Mouse (Mus musculus): ENCODE data around the gene Gm28047. TPM values are rescaled to one million over a fixed set of nuclear protein-coding genes. Genes with fewer than 3 reads are reported as not detected.

Gene Gm28047
- polyA plus RNA-seq, 1 experiment from 2014 or later, result 0.19 TPM

DNA sequence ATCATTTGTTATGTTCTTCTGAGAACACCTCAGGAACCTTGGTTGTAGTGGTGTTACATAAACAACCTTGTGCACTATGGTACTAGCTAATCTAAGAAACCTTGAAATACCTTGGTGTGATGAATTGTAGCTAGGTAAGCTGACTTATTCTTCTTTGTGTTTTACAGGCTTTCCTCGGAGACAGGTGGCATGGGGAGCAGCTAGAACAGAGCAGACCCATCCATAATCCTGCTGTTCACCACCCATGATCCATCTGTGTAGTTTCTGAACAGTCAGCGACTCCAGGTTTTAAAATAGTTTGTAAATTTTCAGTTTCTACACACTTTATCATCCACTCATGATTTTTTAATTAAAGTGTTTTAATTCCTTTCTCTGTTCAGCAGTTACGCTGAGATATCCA, 126.5 kb downstream of the Gm28047 start:
- WGBS (ENCODE audit: missing documents), result 93% methylated on average over 3 of the region's 3 CpGs
- Histone ChIP-seq H3K4me3 (ENCODE audit: inconsistent target) (no peak overlapping the region), H3K79me2 (ENCODE audit: inconsistent target) (peaks cover 43% of the 10 kb centered on the region), H3K36me3 (ENCODE audit: inconsistent target) (peaks cover 86% of the 10 kb centered on the region), H3K27ac (no peak overlapping the region)

DNA sequence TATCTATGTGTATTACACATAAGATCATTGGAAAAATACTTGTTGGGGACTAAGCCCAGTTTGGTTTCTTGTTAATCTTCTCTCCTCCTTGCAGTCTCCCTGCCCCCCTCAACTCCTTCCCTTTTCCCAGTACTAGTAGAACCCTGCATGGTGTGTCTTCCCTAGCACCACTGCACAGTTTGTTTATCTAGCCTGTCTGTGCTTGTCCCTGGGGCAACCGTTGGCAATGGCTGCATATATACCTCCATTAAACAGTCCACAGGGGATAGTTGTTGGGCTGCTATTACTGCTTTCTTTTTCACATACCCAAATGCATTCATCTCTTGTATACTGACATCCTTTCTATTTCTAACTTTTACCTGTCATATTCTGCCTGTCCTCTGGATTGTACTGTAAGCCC, 137.2 kb downstream of the Gm28047 start:
- WGBS (ENCODE audit: missing documents), result 94% methylated on average over 1 of the region's 1 CpGs

DNA sequence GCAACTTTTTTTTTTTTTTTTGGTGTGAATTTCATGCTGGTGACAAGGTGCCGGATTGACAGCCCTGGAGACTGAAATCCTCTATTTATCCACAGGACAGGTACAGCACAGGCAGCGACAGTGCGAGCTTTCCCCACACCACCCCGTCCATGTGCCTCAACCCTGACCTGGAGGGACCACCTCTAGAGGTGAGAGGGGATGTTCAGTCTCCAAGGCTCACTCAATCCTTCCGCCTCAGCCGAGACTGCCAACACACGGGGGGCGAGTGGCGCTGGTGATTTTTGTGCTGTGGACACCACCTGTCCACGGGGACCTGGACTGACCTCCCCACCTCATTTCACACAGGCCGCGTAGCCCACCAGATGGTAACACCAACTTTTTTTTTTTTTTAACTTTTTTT, 139.0 kb downstream of the Gm28047 start:
- Histone ChIP-seq H3K36me3 (ENCODE audit: inconsistent target) (peaks cover 92% of the 10 kb centered on the region), H3K4me3 (ENCODE audit: inconsistent target) (no peak overlapping the region), H3K79me2 (ENCODE audit: inconsistent target) (peaks cover 90% of the 10 kb centered on the region), H3K27ac (no peak overlapping the region)
- WGBS (ENCODE audit: missing documents), result 97% methylated on average over 9 of the region's 12 CpGs

More for the DNA sequence above, 137.2 kb downstream of the Gm28047 start:
- peaks cover 99% of the 10 kb centered on the region for H3K36me3 ChIP-seq (ENCODE audit: inconsistent target)
- H3K4me3 ChIP-seq (ENCODE audit: inconsistent target), result no peak overlapping the region
- H3K27ac ChIP-seq, result no peak overlapping the region
- H3K79me2 ChIP-seq (ENCODE audit: inconsistent target), result peaks cover 90% of the 10 kb centered on the region

DNA sequence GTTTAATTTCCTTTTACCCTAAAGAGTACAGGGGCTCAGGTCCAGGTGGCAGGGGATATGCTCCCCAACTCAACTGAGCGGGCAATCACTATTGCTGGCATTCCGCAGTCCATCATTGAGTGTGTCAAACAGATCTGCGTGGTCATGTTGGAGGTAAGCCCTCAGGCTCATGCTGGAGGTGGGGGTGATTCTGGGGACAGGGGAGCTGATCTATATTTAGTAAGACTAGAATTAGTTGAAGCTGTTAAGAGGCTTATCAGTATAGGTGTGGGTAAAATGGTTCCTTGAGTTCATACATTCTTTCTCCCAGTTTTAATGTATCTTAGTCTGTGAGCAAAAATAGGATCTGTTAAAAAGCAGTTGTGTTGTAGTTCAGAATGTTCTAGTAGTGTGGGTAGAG, 141.7 kb downstream of the Gm28047 start:
- WGBS (ENCODE audit: missing documents), result 96% methylated on average over 3 of the region's 3 CpGs
- Histone ChIP-seq H3K36me3 (ENCODE audit: inconsistent target) (peaks cover 79% of the 10 kb centered on the region), H3K27ac (no peak overlapping the region), H3K4me3 (ENCODE audit: inconsistent target) (no peak overlapping the region), H3K79me2 (ENCODE audit: inconsistent target) (peaks cover 100% of the 10 kb centered on the region)

DNA sequence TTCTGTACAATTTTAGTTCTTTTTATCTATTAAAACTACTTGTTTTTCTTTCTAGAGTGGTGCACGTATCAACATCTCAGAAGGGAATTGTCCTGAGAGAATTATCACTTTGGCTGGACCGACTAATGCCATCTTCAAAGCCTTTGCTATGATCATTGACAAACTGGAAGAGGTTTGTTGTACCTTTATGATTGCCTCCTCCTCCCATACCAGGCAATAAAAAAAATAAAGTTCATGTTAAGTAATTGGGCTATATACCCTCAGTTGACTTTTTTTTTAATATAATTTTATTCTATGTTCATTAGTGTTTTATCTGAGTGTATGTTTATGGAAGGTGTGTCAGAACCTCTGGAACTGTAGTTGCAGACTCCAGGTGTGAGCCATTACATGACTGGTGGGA, 150.3 kb downstream of the Gm28047 start:
- Histone ChIP-seq H3K79me2 (ENCODE audit: inconsistent target) (peaks cover 85% of the 10 kb centered on the region), H3K27ac (no peak overlapping the region), H3K4me3 (ENCODE audit: inconsistent target) (no peak overlapping the region), H3K36me3 (ENCODE audit: inconsistent target) (peaks cover 50% of the 10 kb centered on the region)
- WGBS (ENCODE audit: missing documents), result 89% methylated on average over 2 of the region's 2 CpGs

Other genes starting within 250 kb of the Gm28047 start
- gene Sp1, start 218.9 kb downstream of the Gm28047 start, polyA plus RNA-seq (2018), result 19.8 to 22.7 TPM (median 22.6 TPM) in 3 replicates
- gene Amhr2, start 179.7 kb downstream of the Gm28047 start, polyA plus RNA-seq (2018), result 0.07 TPM in 1 of 3 replicates, not detected in the others
- gene Prr13, start 166.0 kb downstream of the Gm28047 start, polyA plus RNA-seq (2018), result 149 to 380 TPM (median 236 TPM) in 3 replicates
- gene Pcbp2, start 154.5 kb downstream of the Gm28047 start, polyA plus RNA-seq (2018), result 469 to 548 TPM (median 534 TPM) in 3 replicates
- not detected in 3 replicates for gene Gm10337, start 121.3 kb downstream of the Gm28047 start, polyA plus RNA-seq (2018)
- 4.7 to 7.1 TPM (median 5.2 TPM) in 3 replicates for gene Map3k12, start 108.0 kb downstream of the Gm28047 start, polyA plus RNA-seq (2018)
- gene Tarbp2, start 106.9 kb downstream of the Gm28047 start, polyA plus RNA-seq (2018), result 12.9 to 30.0 TPM (median 24.7 TPM) in 3 replicates
- gene Npff, start 100.1 kb downstream of the Gm28047 start, polyA plus RNA-seq (2018), result 0.41 to 1.8 TPM (median 1.0 TPM) in 3 replicates
- 36.4 to 59.3 TPM (median 45.3 TPM) in 3 replicates for gene Atf7, start 397 bp upstream of the Gm28047 start, polyA plus RNA-seq (2018)
- 113 to 295 TPM (median 267 TPM) in 3 replicates for gene Atp5g2, start 47.3 kb upstream of the Gm28047 start, polyA plus RNA-seq (2018)
- gene Calcoco1, start 97.1 kb upstream of the Gm28047 start, polyA plus RNA-seq (2018), result 11.1 to 58.2 TPM (median 32.4 TPM) in 3 replicates